Mouse (Mus musculus) cerebellum, postnatal 25 days (tissue): ENCODE measurements around the gene Fbxl13.

Experiments
- DNase-seq, 2 experiments: peaks; one replicate each; pipeline ENCODE4 v3.0.0; 2021; ENCODE audit warnings: mixed read lengths in 2 of 2

Gene Fbxl13

DNA sequence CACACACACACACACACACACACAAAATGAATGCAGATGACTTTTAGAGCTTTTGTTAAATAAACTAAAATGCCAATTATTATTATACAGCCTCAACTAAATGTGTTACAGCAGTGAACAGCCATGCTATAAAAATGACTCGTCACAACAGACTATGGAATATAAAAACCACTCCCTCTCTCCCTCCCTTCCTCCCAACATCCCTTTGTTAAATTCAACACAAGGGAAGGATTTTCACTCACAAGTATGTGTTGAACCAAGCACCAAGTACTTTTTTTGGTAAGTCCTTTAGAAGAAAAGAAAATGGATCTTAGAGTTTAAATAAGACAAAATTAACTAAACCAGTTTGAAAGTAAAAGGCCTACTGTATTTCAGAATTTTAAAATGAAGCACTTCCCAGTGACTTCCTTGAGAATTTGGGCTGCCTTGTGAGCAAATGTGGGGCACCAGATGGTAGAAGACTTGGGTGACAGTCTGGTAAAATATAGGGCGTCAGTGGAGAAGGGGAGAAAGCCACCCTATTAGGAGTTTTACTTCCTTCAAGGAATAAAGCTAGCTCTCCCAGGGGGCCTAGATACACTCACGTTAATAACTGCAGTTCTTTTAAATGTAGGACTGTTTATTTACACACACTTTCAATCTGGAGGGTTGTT lies 72.5 kb downstream of the Fbxl13 start:
- DNase-seq: no peak

DNA sequence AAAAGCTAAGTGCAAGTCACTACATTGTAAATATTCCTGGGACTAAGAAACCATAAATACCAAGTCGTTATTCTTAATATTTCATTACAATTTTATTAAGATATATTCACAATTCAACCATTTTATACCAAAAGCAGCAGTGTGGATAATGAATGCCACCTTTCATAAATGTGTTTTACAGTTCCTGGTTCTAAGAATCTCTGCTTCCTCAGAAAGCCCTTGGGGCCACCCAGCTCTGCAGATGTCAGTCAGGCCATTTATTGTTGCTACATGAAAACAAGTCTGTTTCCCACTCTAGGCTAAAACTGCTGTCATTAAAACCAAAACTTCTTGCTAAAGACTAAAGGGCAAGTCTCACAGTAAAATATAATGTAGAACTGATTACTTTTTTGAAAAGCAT lies 77.7 kb downstream of the Fbxl13 start:
- no peak for DNase-seq

DNA sequence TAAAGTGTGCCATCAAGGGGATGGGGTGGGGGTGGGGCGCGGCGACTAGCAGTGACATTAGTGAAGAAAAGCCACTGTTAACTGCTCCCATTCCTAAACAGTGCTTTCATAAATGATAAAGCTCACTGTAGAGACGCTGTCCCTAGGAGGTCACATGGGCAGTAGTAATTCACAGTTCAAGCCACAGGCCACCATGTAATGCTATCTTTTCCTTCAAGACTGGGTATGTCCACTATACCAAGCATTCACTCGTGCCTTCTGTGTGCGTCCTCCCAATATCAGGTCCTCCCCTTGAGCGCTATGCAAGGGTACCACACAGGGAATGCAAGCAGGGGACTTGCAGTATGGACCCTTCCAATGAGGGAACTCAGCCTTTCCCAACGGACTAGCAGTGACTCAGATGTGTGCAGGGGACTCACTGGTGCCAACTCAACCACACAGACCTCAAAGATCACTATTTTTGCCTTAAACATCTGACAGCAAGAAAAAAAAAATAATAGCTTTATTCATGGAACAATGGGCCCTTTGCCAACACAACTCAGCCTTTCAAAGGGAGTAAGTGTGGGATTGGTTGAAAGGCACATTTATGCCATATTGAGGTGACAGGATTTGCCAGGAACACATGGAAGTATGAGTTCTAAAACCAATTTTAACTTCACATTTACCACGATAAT lies 79.9 kb downstream of the Fbxl13 start:
- no peak for DNase-seq

DNA sequence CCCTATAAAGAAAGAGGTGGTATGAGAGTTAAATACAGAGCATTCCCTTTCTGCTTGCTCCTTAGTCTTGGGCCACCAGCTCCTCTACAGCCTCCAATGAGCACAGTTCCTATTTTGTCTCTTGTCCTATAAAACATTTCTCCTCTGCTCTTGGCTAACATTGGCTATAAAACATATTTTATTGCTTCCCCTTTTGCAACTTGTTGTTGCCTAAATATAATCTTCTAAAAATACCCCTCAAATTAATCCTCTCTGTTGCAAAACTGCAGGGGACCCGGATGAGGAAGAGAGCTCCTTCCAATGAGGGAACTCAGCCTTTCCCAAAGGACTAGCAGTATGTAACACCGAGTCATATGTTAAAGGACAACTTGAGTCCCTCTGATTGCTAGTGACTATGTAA lies 81.5 kb downstream of the Fbxl13 start:
- no peak for DNase-seq

DNA sequence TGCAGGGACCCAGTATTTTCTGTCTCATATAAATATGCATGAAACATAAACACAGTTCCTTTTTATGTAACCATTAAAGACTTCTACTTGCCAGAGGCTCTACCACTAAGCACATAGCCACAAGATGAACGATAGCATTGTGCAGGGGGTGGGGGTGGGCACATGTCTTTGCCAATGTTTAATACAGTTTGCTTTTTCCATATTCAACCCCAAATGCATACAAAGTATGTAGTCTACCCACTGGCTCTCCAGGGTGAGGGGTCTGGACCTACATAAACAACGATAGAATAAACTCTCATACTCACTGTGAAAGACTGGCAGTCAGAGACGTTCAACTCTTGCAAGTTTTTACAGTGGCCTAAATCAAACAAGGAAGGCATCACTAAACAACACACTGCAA lies 88.9 kb downstream of the Fbxl13 start:
- DNase-seq: no peak

DNA sequence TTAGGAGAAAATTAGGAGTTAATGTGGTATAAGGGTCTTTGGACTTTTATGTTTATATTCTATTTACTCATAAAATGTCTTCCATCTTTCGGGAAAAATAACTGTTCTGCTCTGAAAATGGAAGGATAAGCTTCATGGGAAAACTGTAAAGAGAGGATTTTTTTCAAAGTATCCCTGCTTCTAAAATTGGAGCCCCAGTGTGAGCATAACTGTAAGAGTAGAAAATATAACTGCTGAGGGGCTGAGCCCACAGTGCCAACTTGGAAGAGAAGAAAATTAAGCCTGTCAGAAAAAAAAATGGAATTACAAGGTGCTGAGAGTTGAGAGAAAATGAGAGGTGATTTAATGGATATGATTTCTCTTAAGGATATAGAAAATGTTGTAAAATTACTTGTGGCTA lies 90.7 kb downstream of the Fbxl13 start:
- no peak for DNase-seq

DNA sequence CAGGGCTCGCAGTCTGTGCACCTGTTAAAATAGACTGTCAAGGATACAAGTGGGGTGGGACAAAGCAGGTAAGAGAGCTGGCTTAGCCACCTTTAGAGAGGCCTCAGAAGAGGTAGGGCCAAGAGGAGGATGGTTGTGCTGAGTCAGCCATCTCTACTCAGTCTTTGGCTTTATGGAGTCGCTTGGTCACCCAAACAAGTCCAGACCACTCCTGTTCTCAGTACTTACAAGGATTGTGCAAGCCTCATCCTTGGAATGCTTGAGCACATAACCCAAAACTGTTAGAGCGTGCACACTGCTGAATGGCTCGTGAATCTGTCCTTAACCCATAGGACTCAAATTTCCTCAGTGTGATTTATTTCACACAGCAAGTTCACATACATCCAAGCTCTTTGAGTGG lies 91.7 kb downstream of the Fbxl13 start:
- no peak for DNase-seq

DNA sequence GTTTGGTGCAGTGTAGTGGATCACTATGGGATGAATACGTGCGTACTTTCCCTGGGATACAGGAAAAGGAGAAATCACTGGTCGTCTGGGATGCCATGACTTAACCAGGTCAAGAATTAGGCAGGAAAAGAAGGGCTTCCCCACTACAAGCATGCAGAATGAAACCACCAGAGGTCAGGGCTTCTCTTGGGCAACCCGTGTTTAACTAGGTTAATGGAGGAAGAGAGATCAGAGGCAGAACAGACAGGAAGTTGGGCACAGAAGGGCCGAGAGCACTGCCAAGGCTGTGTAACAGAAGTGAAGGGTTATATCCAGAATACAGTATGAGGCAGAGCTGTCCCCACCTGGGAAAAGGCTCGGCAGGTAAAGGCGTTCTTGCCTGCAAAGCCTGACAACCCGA lies 98.4 kb downstream of the Fbxl13 start:
- no peak for DNase-seq

DNA sequence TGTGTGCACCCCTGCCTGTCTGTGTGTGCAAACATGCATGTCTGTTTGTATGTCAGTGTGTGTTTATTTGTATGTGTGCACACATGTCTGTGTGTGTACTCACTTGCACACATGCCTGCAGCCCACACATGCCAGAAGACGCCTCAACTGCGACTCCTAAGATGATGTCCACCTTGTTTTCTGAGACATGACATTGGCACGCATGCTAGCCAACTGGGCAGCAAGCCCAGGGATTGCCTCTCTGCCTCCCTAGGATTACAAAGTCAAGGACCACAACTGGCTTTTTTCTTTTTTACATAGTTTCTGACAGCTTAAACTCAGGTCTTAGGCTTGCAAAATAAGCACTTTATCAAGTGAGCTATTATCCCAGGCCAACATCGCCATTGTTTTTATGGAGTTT lies 99.6 kb downstream of the Fbxl13 start:
- peak; percentile 14 to 27 for DNase-seq

DNA sequence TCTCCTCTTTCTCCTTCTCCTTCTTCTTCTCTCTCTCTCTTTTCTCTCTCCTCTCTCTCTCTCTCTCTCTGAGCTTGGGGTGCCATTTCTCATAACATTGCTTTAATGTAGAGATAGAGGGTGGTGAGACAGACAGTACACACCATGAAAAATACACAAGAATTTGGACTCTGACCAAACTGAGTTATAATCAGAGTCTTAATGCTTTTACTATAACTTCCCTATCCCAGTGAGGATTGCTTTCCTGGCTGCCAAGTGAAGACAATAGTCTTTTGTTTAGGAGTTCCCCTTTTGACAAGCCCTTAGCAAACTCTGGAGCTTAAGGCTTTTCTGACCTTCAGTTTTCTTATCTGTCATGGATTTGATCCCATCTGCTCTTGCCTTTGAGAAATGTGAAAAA lies 100.2 kb downstream of the Fbxl13 start:
- no peak for DNase-seq

DNA sequence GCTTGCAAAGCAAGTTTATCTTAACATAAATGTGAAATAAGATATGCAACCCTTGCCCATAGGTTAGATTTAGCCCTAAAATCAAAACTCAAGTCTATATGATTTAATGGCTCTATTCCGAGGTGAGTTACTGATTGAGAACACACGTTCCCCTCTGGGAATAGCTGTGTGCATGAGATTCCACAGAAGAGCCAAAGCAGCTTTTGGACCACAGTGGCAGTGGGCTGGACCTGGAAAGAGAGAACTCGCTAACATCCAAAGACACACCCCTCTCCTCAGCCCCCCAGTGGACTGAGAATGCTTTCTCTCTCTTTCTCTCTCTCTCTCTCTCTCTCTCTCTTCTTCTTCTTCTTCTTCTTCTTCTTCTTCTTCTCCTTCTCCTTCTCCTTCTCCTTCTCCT lies 100.6 kb downstream of the Fbxl13 start:
- DNase-seq: no peak

DNA sequence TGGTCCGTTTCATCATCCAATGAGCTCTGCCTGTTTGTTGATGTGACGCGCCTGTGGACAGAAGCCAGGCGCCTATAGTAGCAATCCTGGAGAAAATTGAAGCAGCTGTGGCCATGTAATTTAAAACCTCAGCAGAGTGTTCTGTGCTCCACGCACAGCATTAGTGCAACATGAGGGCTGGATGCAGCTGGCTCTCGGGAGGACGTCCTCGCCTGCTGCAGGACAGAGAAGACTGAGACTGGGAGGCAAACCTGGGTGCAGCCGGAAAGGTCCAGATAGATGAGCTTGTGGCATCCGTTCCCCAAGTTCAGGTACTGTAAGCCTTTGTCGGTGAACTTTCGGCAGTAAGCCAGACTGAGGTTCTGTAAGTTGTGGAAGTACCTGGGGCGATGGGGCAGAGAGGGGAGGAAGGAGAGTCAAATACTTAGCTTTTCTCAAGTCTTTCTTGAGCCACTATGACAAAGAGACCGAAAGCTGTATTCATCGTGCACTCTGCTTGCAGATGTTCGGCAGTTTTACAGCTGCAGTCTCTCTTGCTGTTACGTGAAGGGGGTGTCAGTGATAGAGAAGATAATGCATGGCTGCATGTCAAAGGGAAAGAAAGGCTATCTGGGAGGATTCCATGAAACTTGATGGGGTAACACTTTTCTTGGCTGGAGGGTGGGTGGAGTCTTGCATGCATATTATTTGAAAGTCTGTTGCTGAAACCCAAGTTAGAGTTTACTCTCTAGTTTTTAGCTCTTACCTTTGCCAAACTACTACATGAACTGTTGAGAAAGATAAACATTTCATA lies 101.8 kb downstream of the Fbxl13 start, which contains the start of gene Lrrc17:
Gene Lrrc17, plus strand, starts transcription at position 151 of the 793 bp plus-strand sequence.
- DNase-seq: no peak

DNA sequence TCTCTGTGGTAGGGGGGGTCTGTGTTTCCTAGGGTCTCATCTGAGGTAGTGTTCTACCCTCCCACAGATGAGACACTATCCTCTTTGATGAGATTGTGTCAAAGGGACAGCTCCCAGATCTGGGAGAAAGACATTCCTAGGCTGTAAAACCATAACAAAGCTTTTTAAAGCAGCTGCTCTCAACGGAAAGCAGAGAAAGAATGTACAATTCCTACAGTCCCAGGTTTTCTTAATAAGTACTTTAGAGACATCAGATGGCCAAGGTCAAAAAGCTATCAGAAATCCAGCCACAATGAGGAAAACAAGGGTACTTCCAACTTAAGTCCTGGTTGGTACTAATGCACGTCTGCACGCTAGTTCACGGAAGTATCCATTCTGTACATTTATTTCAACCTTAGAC lies 103.2 kb downstream of the Fbxl13 start:
- no peak for DNase-seq

DNA sequence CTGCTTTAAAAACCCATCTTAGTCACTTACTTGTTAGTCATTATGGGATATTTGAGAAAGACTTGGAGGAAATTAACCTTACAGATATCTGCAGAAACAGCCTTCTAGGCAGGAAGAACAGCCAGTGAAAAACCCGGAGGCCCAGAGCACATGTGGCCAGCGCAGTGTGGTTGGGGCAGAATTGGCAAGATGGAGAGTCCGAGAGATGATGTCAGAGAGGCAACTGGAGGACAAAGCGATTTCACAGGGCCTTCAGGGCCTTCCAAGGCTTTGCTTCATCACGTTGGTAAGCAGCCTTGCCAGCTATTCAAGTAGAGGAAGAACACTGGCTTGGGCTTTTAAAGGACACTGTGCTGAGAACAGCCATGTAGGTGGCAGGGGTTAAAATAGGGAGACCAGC lies 112.5 kb downstream of the Fbxl13 start:
- DNase-seq: no peak

DNA sequence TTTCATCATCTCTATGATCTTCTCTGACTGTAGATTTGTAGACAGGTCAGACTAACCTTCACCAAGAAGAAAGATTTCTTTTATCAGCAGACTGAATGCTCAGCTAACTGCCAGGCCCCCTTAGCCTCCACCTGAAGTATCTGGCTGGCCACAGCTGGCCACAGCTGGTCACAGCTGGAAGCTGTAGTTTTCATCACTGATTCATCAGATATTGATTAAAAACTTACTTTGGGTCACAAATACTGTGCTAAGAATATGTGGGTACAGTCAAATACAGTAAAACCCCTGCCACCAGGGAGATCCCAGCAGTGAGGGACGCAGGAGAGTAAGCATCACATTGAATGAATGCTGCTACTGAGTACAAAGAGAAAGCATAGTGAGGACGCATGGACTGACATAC lies 113.3 kb downstream of the Fbxl13 start:
- DNase-seq: no peak

DNA sequence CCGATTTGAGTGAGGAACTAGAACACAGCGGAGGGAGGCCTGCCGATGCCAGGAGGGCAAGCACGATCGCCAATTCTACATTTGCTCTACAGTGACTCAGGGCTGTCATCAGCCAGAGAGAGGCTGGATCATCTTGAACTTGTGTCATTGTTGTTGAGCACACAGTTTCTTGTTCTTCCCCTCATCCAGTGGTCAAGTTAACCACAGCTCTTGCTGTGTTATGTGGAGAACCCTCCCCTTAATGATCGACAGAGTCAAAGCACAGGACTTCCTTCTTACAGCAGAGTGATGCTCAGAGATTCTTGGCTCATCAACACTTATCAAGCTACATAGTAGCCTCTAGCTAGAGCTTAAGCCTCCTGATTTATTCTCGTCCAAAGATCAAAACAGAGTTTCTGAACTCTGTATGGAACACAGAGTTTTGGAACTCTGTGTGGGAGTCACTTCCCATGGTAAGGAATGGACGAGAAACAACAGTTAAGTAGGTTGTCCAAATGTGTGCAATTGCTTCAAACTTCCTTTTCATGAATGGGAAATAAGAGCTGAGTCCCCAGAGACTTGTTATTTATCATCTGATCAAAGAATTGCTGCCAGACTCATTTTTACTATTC lies 116.2 kb downstream of the Fbxl13 start:
- DNase-seq: no peak

DNA sequence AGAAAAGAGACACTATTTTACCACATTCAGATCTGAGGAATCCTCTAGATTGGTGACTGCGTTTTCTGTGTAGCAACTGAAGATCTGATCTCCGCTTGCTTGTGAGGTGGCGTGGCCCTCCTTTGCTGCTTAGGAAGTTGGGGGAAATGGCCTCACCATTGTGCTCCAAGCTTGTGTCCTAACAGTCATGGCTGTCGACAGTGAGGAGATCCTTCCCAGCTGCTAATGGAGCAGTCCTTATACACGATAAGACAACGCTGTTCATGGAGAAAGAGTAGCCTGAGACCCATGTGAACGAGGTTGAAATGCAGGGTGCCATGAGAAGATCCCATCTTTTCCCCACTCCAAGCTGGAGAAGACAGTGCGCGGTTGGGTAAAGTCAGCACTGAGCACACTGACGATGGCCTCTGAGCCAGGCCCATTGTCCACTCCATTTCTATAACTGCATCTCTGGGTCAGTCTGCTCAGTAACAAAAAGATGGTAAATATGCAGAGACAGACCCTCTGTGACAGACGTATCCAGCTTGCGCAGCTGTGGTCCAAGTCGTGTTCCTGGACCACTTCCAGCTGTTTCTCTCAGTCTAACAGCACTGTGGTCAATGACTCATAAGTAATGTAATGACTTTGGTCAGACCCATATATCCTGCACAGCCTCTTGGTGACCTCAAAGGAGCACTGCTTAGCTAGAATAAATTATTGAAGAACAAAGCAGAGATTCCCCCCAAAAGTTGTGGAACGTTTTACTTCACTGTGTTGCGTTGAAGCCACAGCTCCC lies 117.2 kb downstream of the Fbxl13 start:
- no peak for DNase-seq

DNA sequence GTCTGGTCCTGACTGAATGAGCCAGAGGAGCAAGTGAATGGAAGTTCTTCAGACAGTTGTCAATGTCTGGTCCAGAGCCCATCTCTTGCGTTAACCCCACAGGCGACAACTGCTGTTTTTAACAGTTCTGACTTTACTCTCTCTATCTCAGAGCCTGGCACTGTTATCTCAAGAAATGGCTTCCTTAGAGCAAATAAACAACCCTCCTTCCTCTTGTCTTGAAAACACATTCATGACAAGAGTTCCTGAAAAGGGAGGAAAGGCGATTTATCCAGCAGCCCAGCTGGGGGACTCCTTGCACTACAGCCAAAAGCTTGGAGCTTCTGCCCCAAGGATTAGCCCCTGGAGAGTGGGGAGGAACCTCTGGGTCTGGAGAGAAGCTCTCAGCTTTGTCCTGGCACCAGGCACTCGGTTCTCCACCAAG lies 117.9 kb downstream of the Fbxl13 start:
- no peak for DNase-seq

DNA sequence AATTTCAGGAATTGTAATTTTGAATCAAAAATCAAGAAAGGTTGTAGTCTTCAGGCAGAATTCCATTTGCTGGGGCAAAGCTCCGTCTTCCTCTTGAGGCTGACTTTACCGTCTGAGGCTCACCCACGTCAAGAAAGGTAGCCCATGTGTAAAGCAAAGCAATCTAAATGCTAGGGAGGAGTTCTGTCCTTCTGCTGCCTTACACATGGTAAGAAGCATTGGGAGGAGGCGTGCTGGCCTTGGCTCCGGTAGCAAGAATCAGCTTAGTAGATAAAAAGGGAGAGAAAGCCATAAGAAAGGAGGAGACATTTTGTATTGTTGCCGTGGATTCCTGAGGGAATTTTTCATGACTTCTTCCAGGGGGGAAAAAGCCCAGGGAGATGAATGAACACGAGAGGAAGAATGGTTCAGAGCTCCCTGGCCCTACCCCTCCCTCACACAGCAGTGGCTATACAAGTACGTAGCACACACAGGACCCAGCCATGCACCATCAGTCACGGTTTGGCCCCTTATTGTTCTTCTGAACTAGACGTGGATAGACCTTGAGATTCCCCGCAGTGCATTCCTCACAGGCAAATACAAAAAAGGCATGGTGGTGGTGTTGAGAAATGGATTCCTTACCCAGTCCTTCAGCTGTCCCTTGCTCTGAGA lies 118.5 kb downstream of the Fbxl13 start:
- DNase-seq: no peak

DNA sequence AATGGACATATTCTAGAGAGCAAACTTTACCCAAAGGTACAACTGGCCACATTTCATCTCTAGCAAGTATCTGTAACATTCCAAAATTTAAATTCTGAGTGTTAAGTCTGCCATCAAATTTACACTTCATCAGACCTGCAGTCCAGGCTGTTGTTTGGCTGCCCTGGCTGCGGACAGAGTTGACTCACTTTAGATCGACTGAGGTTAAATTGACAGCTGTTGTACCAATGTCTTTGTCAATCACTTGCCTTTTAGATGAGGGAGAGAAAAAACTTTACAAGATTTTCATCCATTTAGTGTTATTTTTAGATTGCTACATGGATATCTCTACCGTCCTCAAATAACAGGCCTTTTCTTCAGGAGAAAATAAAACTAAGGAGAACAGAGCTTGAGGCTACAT lies 126.3 kb downstream of the Fbxl13 start:
- no peak for DNase-seq

DNA sequence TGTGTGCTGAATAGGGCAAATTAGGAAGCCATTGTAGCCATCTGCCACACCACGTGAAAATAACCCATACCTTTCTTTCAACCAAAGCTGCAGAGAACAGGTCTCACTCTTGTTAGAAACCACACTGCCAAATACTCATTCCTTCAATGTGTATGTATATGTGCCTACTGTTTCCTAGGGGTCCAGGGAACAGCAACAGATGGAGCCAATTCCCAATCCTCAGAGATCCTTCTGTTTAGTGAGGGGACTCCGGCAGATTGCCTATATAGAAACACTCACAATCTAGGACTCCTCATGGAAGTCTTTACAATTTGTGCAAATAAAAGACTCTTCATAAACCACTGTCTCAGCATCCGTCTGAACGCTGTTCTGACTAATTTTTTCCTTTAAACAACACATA lies 127.2 kb downstream of the Fbxl13 start:
- DNase-seq: no peak

DNA sequence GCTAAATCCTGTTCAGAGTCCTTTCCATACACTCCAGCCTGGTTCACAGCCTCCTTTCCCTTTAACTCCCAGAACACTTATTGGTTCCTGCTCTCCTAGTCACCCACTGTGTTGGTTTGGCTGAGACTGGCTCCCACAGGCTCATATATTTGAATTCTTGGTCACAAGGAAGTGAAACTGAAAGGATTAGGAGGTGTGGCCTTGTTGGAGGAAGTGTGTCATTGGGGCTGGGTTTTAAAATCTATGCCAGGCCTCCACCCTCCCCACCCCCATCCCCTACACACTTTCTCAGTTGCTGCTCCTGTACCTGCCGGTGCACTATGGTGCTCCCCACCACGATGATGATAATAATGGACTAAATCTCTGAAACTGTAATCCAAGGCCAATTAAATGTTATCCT lies 127.9 kb downstream of the Fbxl13 start:
- DNase-seq: no peak
